Mouse (Mus musculus) testis, adult 2 months (tissue): ENCODE results near the gene Fads3. TPM values are rescaled to one million over a fixed set of nuclear protein-coding genes. Genes with fewer than 3 reads are reported as not detected.
A peak's percentile ranks its signal among the peaks of the same experiment; 100 is the strongest.

Experiments
- H3K27ac ChIP-seq: fragments of 200-500 bp; 2 replicates; pipeline ENCODE4 v1.5.1; 2012; ENCODE audit warnings: low read depth, low read length; ENCODE audit not compliant: control insufficient read depth, insufficient read depth
- H3K27me3 ChIP-seq: fragments of 200-500 bp; 2 replicates; pipeline ENCODE4 v1.6.1; 2012; ENCODE audit warnings: mild to moderate bottlenecking, low read length, moderate library complexity; ENCODE audit not compliant: control insufficient read depth, insufficient read depth
- H3K36me3 ChIP-seq: fragments of 200-500 bp; 2 replicates; pipeline ENCODE4 v1.6.1; 2012; ENCODE audit warnings: mild to moderate bottlenecking, low read length; ENCODE audit not compliant: control insufficient read depth, insufficient read depth
- H3K4me1 ChIP-seq: fragments of 200-500 bp; 2 replicates; pipeline ENCODE4 v1.6.1; 2012; ENCODE audit warnings: low read length; ENCODE audit not compliant: control insufficient read depth, insufficient read depth
- H3K4me3 ChIP-seq: fragments of 200-500 bp; 2 replicates; pipeline ENCODE4 v1.5.1; 2012; ENCODE audit warnings: low read depth, mild to moderate bottlenecking, low read length, moderate library complexity, mixed read lengths; ENCODE audit not compliant: control insufficient read depth
- CTCF ChIP-seq: fragments of 200-500 bp; IDR thresholded peaks from 2 replicates; pipeline ENCODE4 v1.5.1; 2012; ENCODE audit warnings: low read depth, mild to moderate bottlenecking, inconsistent platforms, low read length, moderate library complexity; ENCODE audit not compliant: control insufficient read depth, insufficient read depth, insufficient replicate concordance
- POLR2A ChIP-seq: fragments of 200-500 bp; IDR thresholded peaks from 2 replicates; pipeline ENCODE4 v1.6.1; 2012; ENCODE audit warnings: low read depth, mild to moderate bottlenecking, inconsistent platforms, low read length, moderate library complexity; ENCODE audit not compliant: control insufficient read depth
- polyA plus RNA-seq: library from polyadenylated mRNA; depleted of rRNA; stranded (reverse); fragments of >200 nt; gene quantifications from 2 replicates; pipeline ENCODE4 v1.2.3, GENCODE M21; 2012

Gene Fads3
- polyA plus RNA-seq, 1 experiment: 7.6 TPM

DNA sequence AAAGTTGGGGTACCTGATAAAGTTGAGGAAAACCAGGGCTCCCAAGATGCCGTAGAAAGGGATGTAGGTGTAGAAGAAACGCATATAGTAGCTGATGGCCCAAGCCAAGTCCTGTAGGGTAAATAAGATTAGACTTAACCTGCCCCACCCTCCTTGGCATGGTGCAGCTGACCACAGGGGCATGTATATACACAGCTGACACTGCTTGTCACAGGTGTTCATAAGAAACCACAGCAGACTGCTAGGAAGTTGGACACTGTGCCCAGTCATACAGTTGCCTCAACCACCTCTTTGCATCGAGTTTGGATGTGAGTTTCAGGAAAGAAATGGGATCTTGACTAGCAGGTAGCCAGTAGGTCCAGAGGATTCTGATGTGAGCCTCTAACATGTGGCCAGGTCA is 25.1 kb downstream of the Fads3 start:
- Histone ChIP-seq H3K4me3 (no peak overlapping the region), H3K4me1 (no peaks in the 10 kb centered on the region)
- TF ChIP-seq POLR2A (no peak), CTCF (no peak)

DNA sequence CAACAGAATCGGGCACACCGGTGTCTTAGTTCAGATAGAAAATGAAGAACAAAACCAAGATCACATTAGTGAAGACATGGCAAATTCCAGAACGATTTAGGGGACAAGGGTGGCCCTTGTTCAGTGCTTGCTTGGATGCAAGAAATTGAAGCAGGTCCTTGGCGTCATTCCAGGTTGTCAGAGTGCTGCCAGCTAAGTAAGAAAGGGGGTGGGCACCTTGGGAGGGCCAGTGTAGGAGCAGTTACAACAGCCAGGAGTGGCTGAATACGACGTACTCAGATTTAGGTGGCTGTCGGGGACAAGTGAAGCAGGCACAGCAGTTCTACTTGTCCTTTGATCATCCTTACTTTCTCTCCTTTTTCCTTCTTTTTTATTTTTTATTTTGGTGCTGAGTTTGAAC is 26.3 kb downstream of the Fads3 start:
- no peak overlapping the region for H3K27ac ChIP-seq
- no peak overlapping the region for H3K4me3 ChIP-seq
- no peaks in the 10 kb centered on the region for H3K36me3 ChIP-seq
- TF ChIP-seq CTCF (no peak), POLR2A (no peak)
- no peaks in the 10 kb centered on the region; the same call in 1 of the 2 replicates for H3K4me1 ChIP-seq
- no peaks in the 10 kb centered on the region for H3K27me3 ChIP-seq

More for the DNA sequence above, 25.1 kb downstream of the Fads3 start:
- Histone ChIP-seq H3K27me3 (no peaks in the 10 kb centered on the region), H3K27ac (no peak overlapping the region), H3K36me3 (no peaks in the 10 kb centered on the region)

DNA sequence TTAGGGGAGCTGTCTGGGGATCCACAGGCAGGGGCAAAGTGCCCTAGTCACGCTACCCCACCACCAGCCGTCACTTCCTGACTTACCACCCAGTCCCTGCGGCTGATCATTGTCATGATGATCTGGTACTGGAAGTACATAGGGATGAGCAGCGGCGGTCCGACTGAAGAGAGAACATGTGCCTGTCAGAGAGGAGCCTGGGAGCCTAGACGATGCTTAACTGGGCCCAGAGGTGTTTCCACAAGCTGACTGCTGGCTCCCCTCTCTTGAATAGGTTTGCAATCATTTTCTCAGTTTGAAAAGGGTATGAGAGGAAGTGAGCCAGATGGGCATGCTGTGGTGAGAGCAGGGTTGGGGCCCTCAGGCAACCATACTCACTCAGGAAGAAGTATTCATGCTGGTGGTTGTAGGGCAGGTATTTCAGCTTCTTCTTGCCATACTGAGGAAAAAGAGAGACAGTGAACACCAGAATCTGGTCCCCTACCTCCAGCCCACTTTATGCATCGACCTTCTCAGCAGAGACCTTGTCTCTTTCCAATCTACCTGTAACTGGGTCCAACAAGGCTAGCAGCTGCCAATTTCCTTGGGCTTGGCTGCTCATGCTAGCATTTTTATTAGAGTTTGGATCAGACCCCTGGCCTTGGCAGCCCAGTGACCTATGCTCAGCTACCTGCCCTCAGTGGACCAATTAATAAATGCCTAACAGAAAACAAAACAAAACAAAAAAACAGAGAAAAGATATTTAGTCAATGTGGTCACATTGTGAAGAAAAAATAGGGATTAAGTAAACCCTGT is 29.0 kb downstream of the Fads3 start:
- H3K27me3 ChIP-seq: no peaks in the 10 kb centered on the region

DNA sequence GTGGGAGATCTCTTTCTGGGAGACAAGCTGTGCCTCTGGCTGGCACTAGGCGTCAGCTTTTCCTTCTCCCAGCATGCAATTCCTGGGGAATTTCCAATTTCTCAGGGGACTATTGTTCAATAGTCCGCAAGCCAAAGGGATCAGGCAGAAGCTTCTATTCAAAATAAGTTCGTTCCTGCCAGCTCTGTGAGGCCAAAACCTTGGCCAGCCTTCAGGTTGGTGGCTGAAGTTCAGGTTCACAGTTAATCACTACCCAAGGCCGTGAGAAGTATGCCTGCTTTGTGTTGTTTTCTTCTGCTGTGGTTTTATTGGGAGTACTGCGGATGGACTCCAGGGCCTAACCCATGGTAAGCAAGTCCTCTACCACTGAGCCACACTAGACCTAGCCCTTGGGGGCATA is 29.8 kb downstream of the Fads3 start:
- H3K27ac ChIP-seq: no peak overlapping the region

More for the DNA sequence above, 29.0 kb downstream of the Fads3 start:
- Histone ChIP-seq H3K36me3 (no peaks in the 10 kb centered on the region), H3K4me3 (no peak overlapping the region), H3K4me1 (no peaks in the 10 kb centered on the region; the same call in 1 of the 2 replicates), H3K27ac (no peak overlapping the region)
- TF ChIP-seq CTCF (no peak), POLR2A (no peak)

DNA sequence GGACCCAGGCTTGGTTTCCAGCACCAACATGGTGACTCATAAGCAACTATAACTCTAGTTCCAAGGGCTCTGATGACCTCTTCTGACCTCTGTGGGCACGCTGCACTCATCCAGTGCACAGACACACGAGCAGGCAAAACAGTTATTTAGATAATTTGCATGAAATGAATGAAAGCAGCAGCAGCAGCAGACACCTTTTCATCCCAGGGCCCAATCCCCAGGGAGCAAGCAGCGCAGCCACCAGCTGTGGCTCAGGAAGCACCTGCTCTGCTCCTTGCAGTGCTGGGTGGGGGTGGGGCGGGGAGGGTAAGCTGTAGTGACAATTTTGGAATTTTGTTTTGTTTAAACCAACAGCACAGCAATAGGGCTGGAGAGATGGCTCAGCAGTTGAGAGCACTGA is 30.5 kb downstream of the Fads3 start:
- Histone ChIP-seq H3K27ac (no peak overlapping the region), H3K4me3 (no peak overlapping the region), H3K36me3 (no peaks in the 10 kb centered on the region), H3K4me1 (no peaks in the 10 kb centered on the region; the same call in 1 of the 2 replicates), H3K27me3 (no peaks in the 10 kb centered on the region)
- TF ChIP-seq POLR2A: no peak
- no peak for TF ChIP-seq CTCF

More for the DNA sequence above, 29.8 kb downstream of the Fads3 start:
- Histone ChIP-seq H3K4me1 (no peaks in the 10 kb centered on the region; the same call in 1 of the 2 replicates), H3K4me3 (no peak overlapping the region), H3K36me3 (no peaks in the 10 kb centered on the region), H3K27me3 (no peaks in the 10 kb centered on the region)
- TF ChIP-seq CTCF (no peak), POLR2A (no peak)

DNA sequence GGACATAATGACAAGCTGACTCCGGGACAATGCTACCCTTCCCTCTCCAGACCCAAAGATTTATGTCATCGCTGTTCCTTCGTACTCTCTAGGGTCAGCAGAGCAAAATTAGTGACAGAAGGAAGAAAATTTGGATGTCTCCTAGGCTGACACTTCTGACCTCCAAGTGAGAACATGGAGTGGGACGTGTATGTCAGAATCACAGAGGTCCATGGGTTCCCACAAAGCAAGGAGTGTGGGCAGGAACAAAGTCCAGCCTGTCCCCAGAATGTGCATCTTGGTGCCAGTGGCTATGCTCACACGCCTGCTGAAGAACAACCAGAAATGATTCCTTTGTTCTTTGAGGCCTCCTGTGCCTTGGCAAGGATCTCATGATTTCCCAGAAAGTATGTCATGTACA is 31.8 kb downstream of the Fads3 start:
- Histone ChIP-seq H3K36me3 (no peaks in the 10 kb centered on the region), H3K27me3 (no peaks in the 10 kb centered on the region), H3K27ac (no peak overlapping the region), H3K4me3 (no peak overlapping the region), H3K4me1 (no peaks in the 10 kb centered on the region; the same call in 1 of the 2 replicates)
- TF ChIP-seq POLR2A (no peak), CTCF (no peak)

DNA sequence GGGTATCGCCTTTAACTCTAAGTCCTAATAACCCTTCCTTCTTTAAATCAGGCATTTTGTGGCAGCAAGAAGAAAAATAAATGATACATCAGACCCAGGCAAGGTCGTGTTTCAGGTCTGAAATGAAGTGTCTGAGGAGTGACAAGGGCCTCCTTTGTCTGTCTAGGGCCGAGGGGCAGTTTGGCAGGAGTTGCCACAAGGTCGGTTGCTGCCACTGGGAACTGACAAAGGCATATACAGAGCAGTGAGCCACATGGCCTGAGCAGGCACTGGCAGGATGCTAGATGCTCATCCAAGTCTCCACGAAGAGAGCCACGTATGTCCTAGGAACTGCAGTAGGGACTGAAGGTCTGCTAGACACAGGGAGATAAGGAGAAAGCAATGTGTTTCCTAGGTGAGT is 37.0 kb downstream of the Fads3 start:
- no peak for TF ChIP-seq POLR2A
- TF ChIP-seq CTCF: no peak
- H3K27ac ChIP-seq: peak overlapping the region; percentile 22; the same call in 1 of the 2 replicates
- no peaks in the 10 kb centered on the region for H3K36me3 ChIP-seq
- no peak overlapping the region for H3K4me3 ChIP-seq
- no peaks in the 10 kb centered on the region for H3K27me3 ChIP-seq
- H3K4me1 ChIP-seq: no peaks in the 10 kb centered on the region
